Mouse (Mus musculus) E14TG2a.4 (cell line): ENCODE results near the gene Osbpl6.

Experiments used
- CTCF ChIP-seq: conservative IDR thresholded peaks from 2 replicates; pipeline ENCODE4 v1.5.1; 2014; ENCODE audit warnings: low read length
- NANOG ChIP-seq: IDR thresholded peaks from 2 replicates; pipeline ENCODE4 v1.6.1; 2014; ENCODE audit warnings: borderline replicate concordance, low read length, mixed read lengths

- TF ChIP-seq CTCF = no peak
- no peak for TF ChIP-seq NANOG
These were observed 40.5 kb upstream of the Osbpl6 start for GRCm38 (mm10) chr2:76365811-76366210.
